Mouse (Mus musculus) myocyte (in vitro differentiated cells): Measurements from ENCODE around the gene Tnc.

ENCODE experiments used
- CEBPB ChIP-seq: IDR thresholded peaks from 2 replicates; pipeline ENCODE4 v1.6.1; 2011; ENCODE audit warnings: mild to moderate bottlenecking, moderate library complexity; ENCODE audit not compliant: poor library complexity, insufficient read depth, severe bottlenecking
- E2F4 ChIP-seq: IDR thresholded peaks from one replicate; pipeline ENCODE4 v1.6.1; 2011; ENCODE audit warnings: mild to moderate bottlenecking, control low read depth, moderate library complexity; ENCODE audit not compliant: insufficient read depth
- MAX ChIP-seq: IDR thresholded peaks from one replicate; pipeline ENCODE4 v1.6.1; 2011; ENCODE audit warnings: low read depth, mild to moderate bottlenecking, control low read depth
- MYOD1 ChIP-seq, 3 experiments: IDR thresholded peaks; one replicate each; pipeline ENCODE4 v1.6.1; 2011; ENCODE audit warnings: control low read depth in 2 of 3, low read depth in 2 of 3, mild to moderate bottlenecking in 2 of 3, moderate library complexity in 1 of 3; ENCODE audit not compliant: insufficient read length in 2 of 3, control insufficient read depth in 1 of 3
- POLR2A ChIP-seq: IDR thresholded peaks from one replicate; pipeline ENCODE4 v1.6.1; 2011; ENCODE audit warnings: low read depth, mild to moderate bottlenecking, control low read depth, moderate library complexity; ENCODE audit not compliant: insufficient read length
- POLR2AphosphoS2 ChIP-seq: IDR thresholded peaks from one replicate; pipeline ENCODE4 v1.6.1; 2011; ENCODE audit warnings: low read depth, control low read depth; ENCODE audit not compliant: insufficient read length
- REST ChIP-seq: IDR thresholded peaks from one replicate; pipeline ENCODE4 v1.6.1; 2011; ENCODE audit warnings: mild to moderate bottlenecking, control low read depth, moderate library complexity; ENCODE audit not compliant: insufficient read depth, insufficient read length
- SRF ChIP-seq: IDR thresholded peaks from one replicate; pipeline ENCODE4 v1.6.1; 2011; ENCODE audit warnings: low read depth; ENCODE audit not compliant: control insufficient read depth, insufficient read length
- TCF12 ChIP-seq: IDR thresholded peaks from one replicate; pipeline ENCODE4 v1.6.1; 2011; ENCODE audit warnings: mild to moderate bottlenecking, control low read depth; ENCODE audit not compliant: poor library complexity, insufficient read depth, severe bottlenecking
- USF1 ChIP-seq: IDR thresholded peaks from one replicate; pipeline ENCODE4 v1.6.1; 2011; ENCODE audit warnings: low read depth, mild to moderate bottlenecking, control low read depth, moderate library complexity

- TF ChIP-seq SRF (no peak), USF1 (no peak), MYOD1 (IDR thresholded peaks at IDR 0.05; ENCODE audit: control insufficient read depth in 1 of 3, insufficient read length in 2 of 3, low read depth in 2 of 3) (no peak), TCF12 (no peak), POLR2A (no peak), E2F4 (no peak), MAX (no peak), REST (no peak), POLR2AphosphoS2 (no peak), CEBPB (no peak)
Observed at GRCm38 (mm10) chr4:63993462-63994113, 53.2 kb downstream of the Tnc start.
